Mouse (Mus musculus): ENCODE results near the gene Uprt. TPM values are rescaled to one million over a fixed set of nuclear protein-coding genes. Genes with fewer than 3 reads are reported as not detected.

Uprt gene
- polyA plus RNA-seq, 1 experiment from 2014 or later: 0.93 TPM

DNA sequence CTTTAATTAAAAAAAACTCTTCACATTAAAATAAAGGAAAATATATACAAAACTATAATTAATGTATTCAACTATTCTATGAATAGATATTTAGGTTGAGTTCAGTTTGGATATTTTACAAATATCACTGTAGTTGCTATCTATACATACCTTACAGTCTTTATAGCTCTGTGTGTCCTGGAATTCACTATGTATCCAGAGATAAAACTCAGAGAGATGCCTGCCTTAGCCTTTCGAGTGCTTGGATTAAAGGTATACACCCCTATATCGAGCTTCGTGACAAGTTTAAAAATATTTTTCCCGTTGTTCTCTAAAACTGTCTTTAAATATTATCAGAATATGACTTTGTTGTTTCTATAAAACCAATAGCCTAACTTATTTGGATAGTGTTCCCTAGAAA lies 60.0 kb downstream of the Uprt start:
- no peak overlapping the region for H3K27ac ChIP-seq (replicated peaks)
- H3K36me3 ChIP-seq (replicated peaks): no peaks in the 10 kb centered on the region
- H3K4me3 ChIP-seq: no peak overlapping the region
- H3K4me1 ChIP-seq: no peaks in the 10 kb centered on the region
- WGBS: 93% methylated on average over 4 of the region's 4 CpGs
- no peak for DNase-seq (ENCODE audit: low spot score)
- peaks cover 84% of the 10 kb centered on the region for H3K27me3 ChIP-seq (replicated peaks; ENCODE audit: low read depth, poor library complexity, severe bottlenecking)
- no peaks in the 10 kb centered on the region for H3K9me3 ChIP-seq

- Histone ChIP-seq H3K27ac (replicated peaks) (no peak overlapping the region), H3K9me3 (no peaks in the 10 kb centered on the region), H3K36me3 (replicated peaks) (no peaks in the 10 kb centered on the region), H3K4me1 (no peaks in the 10 kb centered on the region), H3K27me3 (replicated peaks; ENCODE audit: low read depth, poor library complexity, severe bottlenecking) (peaks cover 83% of the 10 kb centered on the region), H3K4me3 (no peak overlapping the region)
- WGBS: 84% methylated on average over 4 of the region's 4 CpGs
- DNase-seq (ENCODE audit: low spot score): no peak
Measured at GRCm38 (mm10) chrX:104543919-104544595, 61.4 kb downstream of the Uprt start.

- Histone ChIP-seq H3K9me3 (no peaks in the 10 kb centered on the region), H3K27ac (replicated peaks) (no peak overlapping the region), H3K4me3 (no peak overlapping the region), H3K27me3 (replicated peaks; ENCODE audit: low read depth, poor library complexity, severe bottlenecking) (peaks cover 81% of the 10 kb centered on the region), H3K36me3 (replicated peaks) (no peaks in the 10 kb centered on the region), H3K4me1 (no peaks in the 10 kb centered on the region)
- no peak for DNase-seq (ENCODE audit: low spot score)
- 96% methylated on average over 1 of the region's 1 CpGs for WGBS
Measured at GRCm38 (mm10) chrX:104545283-104545682, 62.7 kb downstream of the Uprt start.

Other genes with a start within 250 kb of the Uprt start
- gene Abcb7, start 69.0 kb upstream of the Uprt start, polyA plus RNA-seq (2016; fragmentation: Nextera tagmentation; extraction: Ambion mirVana): 10.4 and 11.6 TPM in 2 replicates
- gene Zdhhc15, start 188.2 kb downstream of the Uprt start, polyA plus RNA-seq (2016; fragmentation: Nextera tagmentation; extraction: Ambion mirVana): 11.6 and 12.0 TPM in 2 replicates